Mouse (Mus musculus): ENCODE results near the gene Npb. TPM values are rescaled to one million over a fixed set of nuclear protein-coding genes. Genes with fewer than 3 reads are reported as not detected.

The Npb gene
- polyA plus RNA-seq, 1 experiment from 2014 or later: not detected

DNA sequence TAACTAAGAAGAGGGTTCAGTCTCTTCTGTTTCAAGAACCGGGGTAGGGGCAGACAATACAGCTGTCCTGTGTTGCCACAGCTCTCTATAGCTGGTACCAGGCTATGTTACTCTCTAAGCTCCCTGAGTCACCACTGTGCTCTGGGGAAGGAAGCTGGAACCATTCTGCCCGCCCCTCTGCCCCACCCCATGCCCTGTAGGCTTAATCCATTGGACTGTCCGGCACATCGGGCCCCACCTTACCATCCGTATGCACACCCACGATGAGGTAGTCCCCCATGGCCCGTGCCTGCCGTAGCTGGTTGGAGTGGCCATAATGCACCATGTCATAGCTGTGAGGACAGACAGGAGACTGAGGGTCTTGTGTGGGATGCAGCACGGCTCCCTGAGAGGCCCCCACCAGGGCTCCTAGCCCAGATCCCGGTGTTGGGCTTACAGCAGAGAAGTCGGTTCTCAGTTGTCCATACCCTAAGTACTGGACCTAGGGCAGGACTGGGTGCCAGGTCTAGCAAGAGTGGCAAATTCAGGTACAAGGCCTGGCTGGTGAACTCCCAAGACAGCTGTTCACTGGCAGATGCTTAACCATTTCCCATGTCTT, 7.4 kb downstream of the Npb start:
- H3K36me3 ChIP-seq (ENCODE audit: control insufficient read depth, insufficient read depth, low read length): peaks cover 16% of the 10 kb centered on the region

DNA sequence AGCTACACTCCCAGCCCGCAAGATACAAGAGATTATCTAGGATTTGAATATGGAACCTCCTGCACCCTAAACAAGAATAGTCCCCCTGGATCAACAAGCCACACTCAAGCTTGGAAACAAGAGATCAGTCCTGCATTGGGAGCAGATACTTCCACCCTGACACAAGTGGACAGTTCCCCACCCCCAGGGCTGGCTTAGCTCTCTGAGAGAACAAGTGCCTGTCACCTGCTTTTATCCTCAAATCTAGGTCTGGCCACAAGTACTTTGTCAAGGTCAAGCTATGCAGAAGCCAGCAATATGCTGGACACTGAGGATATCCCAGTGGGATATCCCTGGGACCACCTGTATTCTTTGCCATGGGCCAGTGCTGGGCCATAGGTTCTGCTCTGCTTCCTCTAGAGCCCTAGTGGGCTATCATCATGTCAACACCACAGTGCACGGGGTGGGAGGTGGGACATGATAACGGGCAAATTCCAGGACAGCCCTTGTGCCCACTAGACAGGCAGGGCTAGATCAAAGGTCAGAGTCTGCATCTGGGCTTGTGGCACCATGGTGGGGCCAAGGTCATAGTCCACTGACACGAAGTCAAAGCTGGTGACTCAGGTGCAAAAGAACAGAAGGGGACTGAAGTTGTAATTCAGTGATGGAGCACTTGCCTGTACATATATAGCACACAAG, 8.5 kb downstream of the Npb start:
- WGBS: 52% methylated on average over 4 of the region's 4 CpGs
- Histone ChIP-seq H3K4me2 (replicated peaks; ENCODE audit: low read depth, low read length) (peak overlapping the region; percentile 84), H3K9ac (ENCODE audit: low read depth, low read length) (peak overlapping the region; percentile 80), H3K27ac (ENCODE audit: low read depth, low read length) (no peak overlapping the region), H3K4me1 (replicated peaks; ENCODE audit: control insufficient read depth, insufficient read depth, low read length) (peaks cover 4% of the 10 kb centered on the region; the same call in 1 of the 2 replicates), H3K9me3 (ENCODE audit: control insufficient read depth, low read length) (no peaks in the 10 kb centered on the region), H3K36me3 (ENCODE audit: control insufficient read depth, insufficient read depth, low read length) (peaks cover 11% of the 10 kb centered on the region; the same call in 1 of the 2 replicates), H3K4me3 (ENCODE audit: low read depth, low read length) (peak overlapping the region; percentile 75), H3K27me3 (ENCODE audit: control insufficient read depth, insufficient read depth, low read length) (no peaks in the 10 kb centered on the region)
- no peak for ATAC-seq (ENCODE audit: low FRiP score)
- no peak for DNase-seq (ENCODE audit: low spot score)

More for the DNA sequence above, 7.4 kb downstream of the Npb start:
- WGBS: 91% methylated on average over 11 of the region's 11 CpGs
- no peaks in the 10 kb centered on the region for H3K27me3 ChIP-seq (ENCODE audit: control insufficient read depth, insufficient read depth, low read length)
- peaks cover 4% of the 10 kb centered on the region; the same call in 1 of the 2 replicates for H3K4me1 ChIP-seq (replicated peaks; ENCODE audit: control insufficient read depth, insufficient read depth, low read length)
- no peak for ATAC-seq (ENCODE audit: low FRiP score)
- H3K9ac ChIP-seq (ENCODE audit: low read depth, low read length): no peak overlapping the region
- no peaks in the 10 kb centered on the region for H3K9me3 ChIP-seq (ENCODE audit: control insufficient read depth, low read length)
- DNase-seq (ENCODE audit: low spot score): no peak
- no peak overlapping the region for H3K4me3 ChIP-seq (ENCODE audit: low read depth, low read length)
- H3K27ac ChIP-seq (ENCODE audit: low read depth, low read length): no peak overlapping the region
- no peak overlapping the region for H3K4me2 ChIP-seq (replicated peaks; ENCODE audit: low read depth, low read length)

GRCm38 (mm10) chr11:120617519-120618112, 9.3 kb downstream of the Npb start, which contains the start of gene Pcyt2:
Gene Pcyt2 (minus strand): TSS chr11:120617936.
- Histone ChIP-seq H3K4me2 (replicated peaks; ENCODE audit: low read depth, low read length) (peak within 1 kb of the TSS; percentile 84), H3K4me3 (ENCODE audit: low read depth, low read length) (peak within 1 kb of the TSS; percentile 75), H3K27ac (ENCODE audit: low read depth, low read length) (peak within 1 kb of the TSS; percentile 58), H3K36me3 (ENCODE audit: control insufficient read depth, insufficient read depth, low read length) (peaks cover 12% of the 10 kb centered on the region; the same call in 1 of the 2 replicates), H3K4me1 (replicated peaks; ENCODE audit: control insufficient read depth, insufficient read depth, low read length) (peaks cover 4% of the 10 kb centered on the region; the same call in 1 of the 2 replicates), H3K27me3 (ENCODE audit: control insufficient read depth, insufficient read depth, low read length) (no peaks in the 10 kb centered on the region), H3K9me3 (ENCODE audit: control insufficient read depth, low read length) (no peaks in the 10 kb centered on the region), H3K9ac (ENCODE audit: low read depth, low read length) (peak within 1 kb of the TSS; percentile 80)
- ATAC-seq (ENCODE audit: low FRiP score) (peak; percentile 93), DNase-seq (ENCODE audit: low spot score) (peak; percentile 95)
- WGBS: 1% methylated on average over 56 of the region's 56 CpGs

- no peaks in the 10 kb centered on the region for H3K27me3 ChIP-seq (ENCODE audit: control insufficient read depth, insufficient read depth, low read length)
- DNase-seq (ENCODE audit: low spot score) (no peak), ATAC-seq (ENCODE audit: low FRiP score) (no peak)
- no peak overlapping the region for H3K4me3 ChIP-seq (ENCODE audit: low read depth, low read length)
- no peak overlapping the region for H3K9ac ChIP-seq (ENCODE audit: low read depth, low read length)
- H3K4me2 ChIP-seq (replicated peaks; ENCODE audit: low read depth, low read length): no peak overlapping the region
- H3K36me3 ChIP-seq (ENCODE audit: control insufficient read depth, insufficient read depth, low read length): peaks cover 12% of the 10 kb centered on the region; the same call in 1 of the 2 replicates
- peaks cover 4% of the 10 kb centered on the region; the same call in 1 of the 2 replicates for H3K4me1 ChIP-seq (replicated peaks; ENCODE audit: control insufficient read depth, insufficient read depth, low read length)
- H3K9me3 ChIP-seq (ENCODE audit: control insufficient read depth, low read length): no peaks in the 10 kb centered on the region
- H3K27ac ChIP-seq (ENCODE audit: low read depth, low read length): no peak overlapping the region
- 94% methylated on average over 25 of the region's 25 CpGs for WGBS
Observed at GRCm38 (mm10) chr11:120618619-120619535, 10.6 kb downstream of the Npb start.

GRCm38 (mm10) chr11:120620195-120620594, 11.9 kb downstream of the Npb start:
- Histone ChIP-seq H3K27me3 (ENCODE audit: control insufficient read depth, insufficient read depth, low read length) (no peaks in the 10 kb centered on the region), H3K9ac (ENCODE audit: low read depth, low read length) (no peak overlapping the region), H3K4me3 (ENCODE audit: low read depth, low read length) (no peak overlapping the region), H3K36me3 (ENCODE audit: control insufficient read depth, insufficient read depth, low read length) (peaks cover 12% of the 10 kb centered on the region; the same call in 1 of the 2 replicates), H3K4me2 (replicated peaks; ENCODE audit: low read depth, low read length) (no peak overlapping the region), H3K27ac (ENCODE audit: low read depth, low read length) (no peak overlapping the region), H3K4me1 (replicated peaks; ENCODE audit: control insufficient read depth, insufficient read depth, low read length) (peaks cover 8% of the 10 kb centered on the region), H3K9me3 (ENCODE audit: control insufficient read depth, low read length) (no peaks in the 10 kb centered on the region)
- no peak for DNase-seq (ENCODE audit: low spot score)
- WGBS: 91% methylated on average over 14 of the region's 14 CpGs
- no peak for ATAC-seq (ENCODE audit: low FRiP score)

DNA sequence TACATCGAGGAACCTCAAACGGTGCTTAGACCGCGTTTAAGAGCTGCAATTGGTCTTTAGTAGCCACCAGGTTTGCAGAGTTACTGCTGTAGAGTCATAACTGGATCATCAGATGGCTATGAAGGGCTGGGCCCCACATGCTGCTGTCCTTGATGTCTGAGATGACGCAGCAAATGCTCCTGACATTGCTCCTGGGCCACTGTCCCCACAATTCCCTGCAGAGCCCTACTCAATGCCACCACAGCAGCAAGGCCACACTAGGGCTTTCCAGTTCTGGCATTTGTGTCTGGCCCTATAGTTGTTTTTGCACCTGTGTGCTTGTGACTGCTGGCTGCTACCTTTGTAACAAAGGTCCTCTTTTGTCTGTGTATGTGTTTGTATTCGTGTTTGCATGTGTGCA, 14.5 kb downstream of the Npb start:
- Histone ChIP-seq H3K4me3 (ENCODE audit: low read depth, low read length) (no peak overlapping the region), H3K27ac (ENCODE audit: low read depth, low read length) (no peak overlapping the region), H3K27me3 (ENCODE audit: control insufficient read depth, insufficient read depth, low read length) (no peaks in the 10 kb centered on the region), H3K9me3 (ENCODE audit: control insufficient read depth, low read length) (no peaks in the 10 kb centered on the region), H3K4me1 (replicated peaks; ENCODE audit: control insufficient read depth, insufficient read depth, low read length) (peaks cover 7% of the 10 kb centered on the region), H3K36me3 (ENCODE audit: control insufficient read depth, insufficient read depth, low read length) (peaks cover 12% of the 10 kb centered on the region; the same call in 1 of the 2 replicates), H3K4me2 (replicated peaks; ENCODE audit: low read depth, low read length) (no peak overlapping the region), H3K9ac (ENCODE audit: low read depth, low read length) (no peak overlapping the region)
- no peak for ATAC-seq (ENCODE audit: low FRiP score)
- WGBS: 91% methylated on average over 6 of the region's 6 CpGs
- DNase-seq (ENCODE audit: low spot score): no peak

DNA sequence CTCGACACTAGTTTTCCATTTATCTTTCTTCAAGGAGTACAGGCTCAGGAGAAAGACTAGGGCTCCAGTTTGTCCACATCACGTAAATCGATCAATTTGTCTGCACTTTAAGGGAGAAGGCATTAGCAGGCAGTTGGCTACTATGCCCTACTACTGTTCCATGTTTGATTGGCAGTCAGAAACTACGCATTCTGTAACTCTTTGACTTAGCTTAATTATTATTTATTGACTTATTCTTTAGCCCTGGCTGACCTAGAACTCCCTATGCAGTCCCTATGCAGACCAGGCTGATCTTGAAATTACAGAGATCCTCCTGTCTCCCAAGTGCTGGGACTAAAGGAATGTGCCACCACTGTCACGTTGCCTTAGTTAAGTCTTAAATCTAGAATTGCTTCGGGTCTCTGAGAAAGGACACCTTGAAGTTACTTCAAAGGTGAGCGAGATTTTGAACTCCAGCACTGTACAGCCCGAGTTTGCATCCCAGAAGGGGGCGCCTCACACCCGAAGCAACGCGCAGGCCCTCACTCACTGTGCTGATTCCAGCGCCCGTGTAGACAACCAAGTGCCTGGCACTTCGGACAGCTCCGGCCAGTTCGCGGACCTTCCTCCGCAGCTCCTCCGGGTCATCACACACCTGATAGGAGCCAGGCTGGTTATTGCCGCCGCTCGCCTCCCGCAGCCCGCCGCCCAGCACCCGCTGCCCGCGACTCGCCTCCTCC, 15.8 kb downstream of the Npb start:
- peak; percentile 62 for DNase-seq (ENCODE audit: low spot score)
- H3K4me2 ChIP-seq (replicated peaks; ENCODE audit: low read depth, low read length): peak overlapping the region; percentile 93
- H3K4me1 ChIP-seq (replicated peaks; ENCODE audit: control insufficient read depth, insufficient read depth, low read length): peaks cover 7% of the 10 kb centered on the region
- H3K27me3 ChIP-seq (ENCODE audit: control insufficient read depth, insufficient read depth, low read length): no peaks in the 10 kb centered on the region
- no peaks in the 10 kb centered on the region for H3K9me3 ChIP-seq (ENCODE audit: control insufficient read depth, low read length)
- peak; percentile 70 for ATAC-seq (ENCODE audit: low FRiP score)
- H3K4me3 ChIP-seq (ENCODE audit: low read depth, low read length): peak overlapping the region; percentile 93
- H3K9ac ChIP-seq (ENCODE audit: low read depth, low read length): peak overlapping the region; percentile 67
- peak overlapping the region; percentile 79 for H3K27ac ChIP-seq (ENCODE audit: low read depth, low read length)
- 12% methylated on average over 30 of the region's 30 CpGs for WGBS
- peaks cover 11% of the 10 kb centered on the region for H3K36me3 ChIP-seq (ENCODE audit: control insufficient read depth, insufficient read depth, low read length)

Data from hindbrain, embryonic 11.5 days (tissue).